Mouse (Mus musculus) olfactory bulb, adult 2 months (tissue): ENCODE measurements around the gene Samd4.

Source experiments
- CTCF ChIP-seq: fragments of 200-500 bp; IDR thresholded peaks from 2 replicates; pipeline ENCODE4 v1.5.1; 2012; ENCODE audit warnings: low read depth, mild to moderate bottlenecking, low read length, moderate library complexity; ENCODE audit not compliant: insufficient read depth
- POLR2A ChIP-seq: fragments of 200-500 bp; IDR thresholded peaks from 2 replicates; pipeline ENCODE4 v1.6.1; 2012; ENCODE audit warnings: mild to moderate bottlenecking, low read depth, low read length, moderate library complexity; ENCODE audit not compliant: insufficient read depth

DNA sequence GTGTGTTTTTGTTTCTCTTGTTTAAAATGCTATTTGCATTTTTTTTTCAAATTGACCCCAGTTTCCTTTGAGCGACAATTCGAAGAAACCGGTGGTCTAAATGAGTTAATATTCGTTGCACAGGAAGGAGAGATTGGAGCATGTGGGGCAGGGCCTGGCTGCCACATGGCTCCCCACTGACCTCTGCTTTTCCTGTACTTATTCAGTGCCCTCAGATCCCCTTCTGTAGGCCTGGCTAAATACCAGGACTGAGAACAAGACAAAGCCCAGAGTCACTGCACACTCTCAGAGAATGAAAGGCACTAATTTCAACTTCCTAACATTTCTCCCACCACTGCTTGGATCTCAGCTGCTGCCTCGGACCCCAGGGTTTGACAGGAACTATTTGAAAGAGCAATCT is 182.4 kb downstream of the Samd4 start:
- TF ChIP-seq CTCF (no peak), POLR2A (no peak)
